Mouse (Mus musculus): ENCODE results near the gene Nr2c1. TPM values are rescaled to one million over a fixed set of nuclear protein-coding genes. Genes with fewer than 3 reads are reported as not detected.

The Nr2c1 gene
- total and polyA plus RNA-seq, 2 experiments: 3.7 to 6.4 TPM

DNA sequence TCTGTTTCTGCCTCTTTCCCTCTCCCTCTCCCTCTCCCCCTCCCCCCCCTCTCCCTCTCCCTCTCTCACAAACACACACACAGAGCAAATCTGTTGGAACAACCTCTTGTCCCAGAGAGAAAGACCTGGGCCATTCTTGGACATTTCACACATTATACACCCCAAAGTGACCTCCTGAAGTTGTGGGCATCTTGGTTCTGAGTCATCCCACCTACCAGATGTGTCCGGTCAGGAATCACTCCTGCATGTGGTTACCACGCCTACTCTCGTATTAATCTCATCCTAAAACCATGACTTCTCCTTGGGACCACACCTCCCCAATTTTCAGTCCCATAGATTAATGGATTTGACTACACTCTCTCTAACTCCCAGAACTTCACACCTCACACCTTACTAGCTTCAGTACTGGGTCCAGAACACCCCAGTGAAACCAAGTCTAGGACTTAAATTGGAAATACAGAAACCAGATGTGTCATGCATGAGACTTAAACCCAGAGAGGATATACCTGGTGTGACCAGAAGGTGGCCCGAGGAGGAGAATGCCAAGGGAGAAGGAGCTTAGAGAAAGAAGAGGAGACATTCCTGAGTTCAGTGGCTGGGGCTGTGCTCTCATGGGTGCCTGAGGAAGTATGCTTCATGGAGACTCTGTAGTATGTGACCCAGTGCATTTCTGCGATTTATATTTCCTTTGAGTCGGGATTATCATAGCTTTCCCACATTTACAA is 77.4 kb downstream of the Nr2c1 start:
- Histone ChIP-seq H3K4me1 (ENCODE audit: control insufficient read depth, insufficient read depth, low read length) (no peaks in the 10 kb centered on the region), H3K4me3 (ENCODE audit: insufficient read depth, low read depth, low read length) (no peak overlapping the region), H3K9ac (ENCODE audit: low read depth, low read length) (no peak overlapping the region), H3K79me2 (ENCODE audit: control insufficient read depth, insufficient read depth, low read length) (no peaks in the 10 kb centered on the region), H3K27me3 (ENCODE audit: control insufficient read depth, insufficient read depth, low read length) (no peaks in the 10 kb centered on the region), H3K36me3 (ENCODE audit: control insufficient read depth, insufficient read depth, low read length) (peaks cover 3% of the 10 kb centered on the region), H3K27ac (replicated peaks; ENCODE audit: insufficient read depth, low read depth, low read length) (no peak overlapping the region)
- TF ChIP-seq CTCF (IDR thresholded peaks at IDR 0.05; ENCODE audit: low read depth, low read length) (no peak), POLR2A (IDR thresholded peaks at IDR 0.05; ENCODE audit: extremely low read depth, insufficient read depth, low read length) (no peak)
- DNase-seq (ENCODE audit: extremely low read depth, low read depth, low spot score): no peak
- 79% methylated on average over 6 of the region's 6 CpGs for WGBS

DNA sequence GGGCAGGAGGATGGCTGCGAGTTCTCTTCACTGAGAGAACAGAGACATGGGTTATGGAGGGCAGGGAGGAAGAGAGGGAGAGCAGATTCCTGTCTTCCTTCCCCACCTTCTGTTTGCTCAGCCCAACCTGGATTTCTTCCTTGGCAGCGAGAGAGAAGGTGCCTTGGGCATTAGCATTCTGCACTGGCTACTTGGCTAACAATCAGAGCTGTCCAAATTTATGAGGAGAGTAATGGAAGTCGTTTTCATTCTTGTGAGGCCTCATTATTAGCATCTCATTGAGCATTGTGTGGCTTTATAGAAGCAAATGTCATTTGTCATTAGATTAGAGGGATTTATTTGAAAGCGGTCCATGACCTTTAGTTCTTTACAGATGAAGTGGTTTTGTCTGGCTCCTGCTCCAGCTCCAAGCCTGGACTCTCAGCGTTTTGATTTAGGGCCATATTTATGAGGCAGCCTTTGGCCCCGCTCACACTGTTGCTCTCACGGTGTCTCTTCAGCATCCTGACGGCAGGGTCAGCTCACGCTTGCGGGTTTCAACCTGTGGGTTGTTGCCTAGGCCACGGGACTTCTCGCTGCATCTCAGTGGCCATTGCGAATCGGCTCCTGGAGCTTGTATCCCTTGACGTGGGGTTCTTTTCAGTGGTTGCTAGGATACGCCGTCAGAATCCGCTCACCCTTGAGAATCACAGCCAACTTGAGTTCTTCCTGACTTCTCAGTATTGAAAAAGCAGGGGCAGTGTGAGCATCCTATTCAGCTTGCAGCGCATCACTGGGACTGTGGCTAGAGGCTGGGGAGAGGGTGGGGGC is 82.6 kb downstream of the Nr2c1 start:
- Histone ChIP-seq H3K27ac (replicated peaks; ENCODE audit: insufficient read depth, low read depth, low read length) (no peak overlapping the region), H3K79me2 (ENCODE audit: control insufficient read depth, insufficient read depth, low read length) (no peaks in the 10 kb centered on the region), H3K27me3 (ENCODE audit: control insufficient read depth, insufficient read depth, low read length) (peaks cover 2% of the 10 kb centered on the region), H3K4me1 (ENCODE audit: control insufficient read depth, insufficient read depth, low read length) (no peaks in the 10 kb centered on the region), H3K9ac (ENCODE audit: low read depth, low read length) (no peak overlapping the region), H3K4me3 (ENCODE audit: insufficient read depth, low read depth, low read length) (no peak overlapping the region), H3K36me3 (ENCODE audit: control insufficient read depth, insufficient read depth, low read length) (no peaks in the 10 kb centered on the region)
- TF ChIP-seq POLR2A (IDR thresholded peaks at IDR 0.05; ENCODE audit: extremely low read depth, insufficient read depth, low read length) (no peak), CTCF (IDR thresholded peaks at IDR 0.05; ENCODE audit: low read depth, low read length) (no peak)
- DNase-seq (ENCODE audit: extremely low read depth, low read depth, low spot score): no peak
- 84% methylated on average over 19 of the region's 19 CpGs for WGBS

DNA sequence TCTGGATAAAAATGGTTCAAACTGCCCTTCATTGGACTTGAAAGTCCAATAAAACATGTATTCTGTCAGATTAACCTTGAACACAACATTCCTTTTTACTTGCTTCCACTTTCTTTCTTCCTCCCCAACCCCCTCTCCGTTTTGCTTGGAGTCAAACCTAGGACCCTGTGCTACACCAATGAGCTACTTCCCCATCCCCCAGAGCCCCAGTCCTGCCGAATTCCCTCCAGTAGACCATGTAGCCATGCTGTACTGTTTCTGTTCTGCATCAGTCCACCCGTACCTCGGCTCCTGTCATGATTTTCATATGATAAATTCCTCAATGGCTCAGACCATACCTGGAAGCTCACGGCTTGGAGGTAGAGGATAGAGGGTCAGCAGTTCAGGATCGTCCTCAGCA is 83.2 kb downstream of the Nr2c1 start:
- H3K9ac ChIP-seq (ENCODE audit: low read depth, low read length): no peak overlapping the region
- H3K4me3 ChIP-seq (ENCODE audit: insufficient read depth, low read depth, low read length): no peak overlapping the region
- no peak overlapping the region for H3K27ac ChIP-seq (replicated peaks; ENCODE audit: insufficient read depth, low read depth, low read length)
- WGBS: 79% methylated on average over 6 of the region's 6 CpGs
- TF ChIP-seq POLR2A (IDR thresholded peaks at IDR 0.05; ENCODE audit: extremely low read depth, insufficient read depth, low read length): no peak
- TF ChIP-seq CTCF (IDR thresholded peaks at IDR 0.05; ENCODE audit: low read depth, low read length): no peak
- DNase-seq (ENCODE audit: extremely low read depth, low read depth, low spot score): no peak
- H3K79me2 ChIP-seq (ENCODE audit: control insufficient read depth, insufficient read depth, low read length): no peaks in the 10 kb centered on the region
- H3K4me1 ChIP-seq (ENCODE audit: control insufficient read depth, insufficient read depth, low read length): no peaks in the 10 kb centered on the region
- peaks cover 2% of the 10 kb centered on the region for H3K27me3 ChIP-seq (ENCODE audit: control insufficient read depth, insufficient read depth, low read length)
- H3K36me3 ChIP-seq (ENCODE audit: control insufficient read depth, insufficient read depth, low read length): no peaks in the 10 kb centered on the region

DNA sequence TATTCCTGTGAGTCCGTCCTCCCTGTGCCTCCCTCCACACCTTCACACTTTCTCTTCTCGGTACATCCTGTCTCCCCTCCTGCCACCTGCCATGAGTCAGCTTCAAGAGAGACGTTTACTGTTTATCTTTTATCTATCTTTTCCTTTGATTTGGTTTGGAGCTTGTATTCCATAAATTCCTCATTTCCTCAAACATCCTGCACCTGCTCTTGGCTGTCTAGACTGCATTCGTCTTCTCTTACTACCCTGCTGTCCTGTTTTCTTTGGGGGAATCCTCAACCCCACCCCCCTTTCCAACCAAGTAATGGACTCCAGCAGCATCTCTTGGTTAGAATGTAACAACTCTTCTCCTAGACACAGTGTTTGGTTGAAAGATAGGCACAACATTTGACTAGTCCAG is 87.4 kb downstream of the Nr2c1 start:
- 45% methylated on average over 4 of the region's 4 CpGs for WGBS
- H3K27ac ChIP-seq (replicated peaks; ENCODE audit: insufficient read depth, low read depth, low read length): no peak overlapping the region
- no peaks in the 10 kb centered on the region for H3K4me1 ChIP-seq (ENCODE audit: control insufficient read depth, insufficient read depth, low read length)
- TF ChIP-seq POLR2A (IDR thresholded peaks at IDR 0.05; ENCODE audit: extremely low read depth, insufficient read depth, low read length) (no peak), CTCF (IDR thresholded peaks at IDR 0.05; ENCODE audit: low read depth, low read length) (no peak)
- H3K4me3 ChIP-seq (ENCODE audit: insufficient read depth, low read depth, low read length): no peak overlapping the region
- H3K36me3 ChIP-seq (ENCODE audit: control insufficient read depth, insufficient read depth, low read length): no peaks in the 10 kb centered on the region
- H3K79me2 ChIP-seq (ENCODE audit: control insufficient read depth, insufficient read depth, low read length): no peaks in the 10 kb centered on the region
- no peak overlapping the region for H3K9ac ChIP-seq (ENCODE audit: low read depth, low read length)
- DNase-seq (ENCODE audit: extremely low read depth, low read depth, low spot score): no peak
- H3K27me3 ChIP-seq (ENCODE audit: control insufficient read depth, insufficient read depth, low read length): peaks cover 2% of the 10 kb centered on the region

DNA sequence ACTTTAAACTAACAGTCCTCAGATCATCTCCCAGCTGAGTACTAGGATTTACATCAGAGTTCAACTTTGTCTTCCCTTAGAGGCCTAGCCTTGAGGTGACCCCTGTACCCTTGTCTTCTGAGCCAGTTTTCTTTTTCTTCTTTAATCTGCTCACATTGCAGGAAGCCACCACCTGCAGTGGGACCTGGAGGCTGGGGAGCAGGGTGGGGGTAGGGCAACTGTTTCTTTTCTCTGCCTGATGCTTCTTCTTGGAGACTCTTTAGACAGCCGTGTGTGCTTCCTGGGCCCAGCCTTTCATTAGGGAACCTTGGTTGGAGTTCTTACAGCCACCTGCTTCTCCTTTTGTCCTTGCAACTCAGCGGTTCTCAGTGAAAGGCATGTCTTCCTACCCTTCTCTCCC is 93.5 kb downstream of the Nr2c1 start:
- no peaks in the 10 kb centered on the region for H3K4me1 ChIP-seq (ENCODE audit: control insufficient read depth, insufficient read depth, low read length)
- no peaks in the 10 kb centered on the region for H3K79me2 ChIP-seq (ENCODE audit: control insufficient read depth, insufficient read depth, low read length)
- no peaks in the 10 kb centered on the region for H3K27me3 ChIP-seq (ENCODE audit: control insufficient read depth, insufficient read depth, low read length)
- no peak for DNase-seq (ENCODE audit: extremely low read depth, low read depth, low spot score)
- no peaks in the 10 kb centered on the region for H3K36me3 ChIP-seq (ENCODE audit: control insufficient read depth, insufficient read depth, low read length)
- no peak overlapping the region for H3K4me3 ChIP-seq (ENCODE audit: insufficient read depth, low read depth, low read length)
- H3K27ac ChIP-seq (replicated peaks; ENCODE audit: insufficient read depth, low read depth, low read length): no peak overlapping the region
- 98% methylated on average over 2 of the region's 2 CpGs for WGBS
- no peak overlapping the region for H3K9ac ChIP-seq (ENCODE audit: low read depth, low read length)
- no peak for TF ChIP-seq POLR2A (IDR thresholded peaks at IDR 0.05; ENCODE audit: extremely low read depth, insufficient read depth, low read length)
- no peak for TF ChIP-seq CTCF (IDR thresholded peaks at IDR 0.05; ENCODE audit: low read depth, low read length)

Other genes starting within 250 kb of the Nr2c1 start
- 9.2 and 11.7 TPM in 2 replicates for gene Vezt, start 112.2 kb upstream of the Nr2c1 start, total RNA-seq (2014; rRNA removed)
- 6.4 and 6.5 TPM in 2 replicates for gene Vezt, start 112.2 kb upstream of the Nr2c1 start, polyA plus RNA-seq (2012; rRNA removed)
- 17.2 and 17.8 TPM in 2 replicates for gene Fgd6, start 112.0 kb upstream of the Nr2c1 start, total RNA-seq (2014; rRNA removed)
- gene Fgd6, start 112.0 kb upstream of the Nr2c1 start, polyA plus RNA-seq (2012; rRNA removed): 4.2 and 4.7 TPM in 2 replicates
- 205 and 237 TPM in 2 replicates for gene Ndufa12, start 50.7 kb downstream of the Nr2c1 start, total RNA-seq (2014; rRNA removed)
- 74.6 and 83.6 TPM in 2 replicates for gene Ndufa12, start 50.7 kb downstream of the Nr2c1 start, polyA plus RNA-seq (2012; rRNA removed)
- gene Gm4792, start 150.7 kb downstream of the Nr2c1 start, total RNA-seq (2014; rRNA removed): not detected in 2 replicates
- gene Gm4792, start 150.7 kb downstream of the Nr2c1 start, polyA plus RNA-seq (2012; rRNA removed): not detected in 2 replicates
- gene Tmcc3, start 163.9 kb downstream of the Nr2c1 start, total RNA-seq (2014; rRNA removed): 6.0 and 7.9 TPM in 2 replicates
- gene Tmcc3, start 163.9 kb downstream of the Nr2c1 start, polyA plus RNA-seq (2012; rRNA removed): 3.2 and 3.8 TPM in 2 replicates

Measured in liver, adult 2 months (tissue).